Mouse (Mus musculus): ENCODE data around the gene Mamdc4.
"Not testable (repeated sequence)": the region's sequence is repeated elsewhere in the genome, so short reads cannot be mapped to it uniquely, and the experiment has no call there.

Mamdc4 gene

GRCm38 (mm10) chr2:25558774-25559173 lies 15.9 kb downstream of the Mamdc4 start:
- no peak for DNase-seq (ENCODE audit: low spot score)

- DNase-seq (ENCODE audit: low spot score), result no peak
These were observed 16.7 kb downstream of the Mamdc4 start for GRCm38 (mm10) chr2:25557964-25558360.

- peak; percentile 86 for DNase-seq (ENCODE audit: low spot score)
These were observed 17.3 kb downstream of the Mamdc4 start, which contains the start of gene Edf1 for GRCm38 (mm10) chr2:25557221-25557963. Gene Edf1, plus strand, starts transcription at chr2:25557847.

- no peak for DNase-seq (ENCODE audit: low spot score)
These were observed 18.3 kb downstream of the Mamdc4 start for GRCm38 (mm10) chr2:25556296-25556695.

- DNase-seq (ENCODE audit: low spot score), result not testable (repeated sequence)
These were observed 19.2 kb downstream of the Mamdc4 start for GRCm38 (mm10) chr2:25555479-25555878.

- DNase-seq (ENCODE audit: low spot score), result not testable (repeated sequence)
These were observed 21.4 kb downstream of the Mamdc4 start for GRCm38 (mm10) chr2:25553171-25553786.

GRCm38 (mm10) chr2:25551186-25551585 lies 23.5 kb downstream of the Mamdc4 start:
- DNase-seq (ENCODE audit: low spot score), result peak; percentile 78

- DNase-seq (ENCODE audit: low spot score), result peak; percentile 48
These were observed 25.3 kb downstream of the Mamdc4 start for GRCm38 (mm10) chr2:25549021-25549991.

GRCm38 (mm10) chr2:25546811-25547491 lies 27.7 kb downstream of the Mamdc4 start, which contains the start of gene Traf2:
Gene Traf2, minus strand, starts transcription at chr2:25546940.
- DNase-seq (ENCODE audit: low spot score), result peak; percentile 97

- peak; percentile 64 for DNase-seq (ENCODE audit: low spot score)
These were observed 28.4 kb downstream of the Mamdc4 start for GRCm38 (mm10) chr2:25545996-25546810.

GRCm38 (mm10) chr2:25541644-25542367 lies 32.8 kb downstream of the Mamdc4 start:
- DNase-seq (ENCODE audit: low spot score), result no peak

- peak; percentile 41 for DNase-seq (ENCODE audit: low spot score)
These were observed 34.1 kb downstream of the Mamdc4 start for GRCm38 (mm10) chr2:25540541-25540948.

- DNase-seq (ENCODE audit: low spot score), result peak; percentile 31
These were observed 38.1 kb downstream of the Mamdc4 start for GRCm38 (mm10) chr2:25536531-25536930.

GRCm38 (mm10) chr2:25534866-25535182 lies 39.8 kb downstream of the Mamdc4 start:
- DNase-seq (ENCODE audit: low spot score), result no peak

GRCm38 (mm10) chr2:25534178-25534865 lies 40.3 kb downstream of the Mamdc4 start:
- DNase-seq (ENCODE audit: low spot score), result peak; percentile 96

GRCm38 (mm10) chr2:25533707-25534106 lies 40.9 kb downstream of the Mamdc4 start:
- DNase-seq (ENCODE audit: low spot score), result peak; percentile 39

- no peak for DNase-seq (ENCODE audit: low spot score)
These were observed 47.9 kb downstream of the Mamdc4 start for GRCm38 (mm10) chr2:25526510-25527302.

Measured in adipocyte (in vitro differentiated cells).